Mouse (Mus musculus): ENCODE data around the gene Nemf. TPM values are rescaled to one million over a fixed set of nuclear protein-coding genes. Genes with fewer than 3 reads are reported as not detected.

Nemf gene
- polyA plus RNA-seq, 1 experiment from 2014 or later: 87.6 TPM

Small RNA genes lying within 50 kb of the gene (microRNA-seq; reads per million reads assigned to microRNA genes)
- gene Gm47299 (not detected), gene Gm47305 (not detected)

Other genes starting within 250 kb of the Nemf start
- 1,295 and 1,533 TPM in 2 replicates for gene Rps29, start 198.0 kb downstream of the Nemf start, polyA plus RNA-seq (2016; fragmentation: Nextera tagmentation; extraction: Ambion mirVana)
- 30.6 and 31.1 TPM in 2 replicates for gene Lrr1, start 188.4 kb downstream of the Nemf start, polyA plus RNA-seq (2016; fragmentation: Nextera tagmentation; extraction: Ambion mirVana)
- 536 and 653 TPM in 2 replicates for gene Rpl36al, start 173.1 kb downstream of the Nemf start, polyA plus RNA-seq (2016; fragmentation: Nextera tagmentation; extraction: Ambion mirVana)
- 35.4 and 37.9 TPM in 2 replicates for gene Mgat2, start 173.0 kb downstream of the Nemf start, polyA plus RNA-seq (2016; fragmentation: Nextera tagmentation; extraction: Ambion mirVana)
- gene Gm49383, start 160.1 kb downstream of the Nemf start, polyA plus RNA-seq (2016; fragmentation: Nextera tagmentation; extraction: Ambion mirVana): 54.8 and 61.0 TPM in 2 replicates
- gene Dnaaf2, start 158.7 kb downstream of the Nemf start, polyA plus RNA-seq (2016; fragmentation: Nextera tagmentation; extraction: Ambion mirVana): 16.7 and 17.0 TPM in 2 replicates
- 53.5 and 55.2 TPM in 2 replicates for gene Gm49384, start 152.9 kb downstream of the Nemf start, polyA plus RNA-seq (2016; fragmentation: Nextera tagmentation; extraction: Ambion mirVana)
- 32.6 and 35.3 TPM in 2 replicates for gene Pole2, start 129.0 kb downstream of the Nemf start, polyA plus RNA-seq (2016; fragmentation: Nextera tagmentation; extraction: Ambion mirVana)
- gene Klhdc1, start 116.0 kb downstream of the Nemf start, polyA plus RNA-seq (2016; fragmentation: Nextera tagmentation; extraction: Ambion mirVana): 2.5 and 2.6 TPM in 2 replicates
- gene Klhdc2, start 60.5 kb downstream of the Nemf start, polyA plus RNA-seq (2016; fragmentation: Nextera tagmentation; extraction: Ambion mirVana): 193 and 203 TPM in 2 replicates
- gene Arf6, start 15.0 kb upstream of the Nemf start, polyA plus RNA-seq (2016; fragmentation: Nextera tagmentation; extraction: Ambion mirVana): 45.6 and 50.3 TPM in 2 replicates
- gene Gm9887, start 15.3 kb upstream of the Nemf start, polyA plus RNA-seq (2016; fragmentation: Nextera tagmentation; extraction: Ambion mirVana): 1.4 and 1.7 TPM in 2 replicates
- gene Vcpkmt, start 225.9 kb upstream of the Nemf start, polyA plus RNA-seq (2016; fragmentation: Nextera tagmentation; extraction: Ambion mirVana): 37.0 and 40.3 TPM in 2 replicates